In genomic region chr5:111835737-111836667, GRCm38 (mm10) we compare ENCODE assay signal across 12 mouse cellular contexts.
DNase-seq lines count a peak whose midpoint lies in the region; ATAC-seq and TF ChIP-seq lines count a peak whose summit lies in the region.
"Had no signal": no experiment of that assay in that cellular context is flagged by ENCODE, and none has a peak within 500 bp of the region (broad histone marks: within the 10 kb centered on the region; RNA-seq: fewer than 3 reads in every experiment).

No protein-coding gene starts in this region.

- H3K4me3 ChIP-seq in liver, embryonic 12.5 days = no peak overlapping the region
- H3K4me3 ChIP-seq in liver, embryonic 11.5 days (ENCODE audit: low read depth, low read length) = no peak overlapping the region
- H3K4me3 ChIP-seq in forebrain, postnatal 0 days (ENCODE audit: low read depth, low read length) = no peak overlapping the region
- H3K4me3 ChIP-seq in midbrain, embryonic 16.5 days (ENCODE audit: low read depth, low read length) = no peak overlapping the region

- no peak for TF ChIP-seq CTCF in brain, embryonic 14.5 days (IDR thresholded peaks at IDR 0.05; ENCODE audit: borderline replicate concordance, extremely low read depth, insufficient read depth, insufficient read length)
- TF ChIP-seq CTCF in forebrain, postnatal 0 days (IDR thresholded peaks at IDR 0.05; ENCODE audit: low read depth) = no peak

- no peak for ATAC-seq in liver, embryonic 12.5 days
- no peak for ATAC-seq in liver, embryonic 11.5 days (replicated peaks; ENCODE audit: low FRiP score)
- peak; percentile 62 for ATAC-seq in forebrain, postnatal 0 days
- ATAC-seq in midbrain, embryonic 16.5 days = peak; percentile 40; the same call in 1 of the 2 replicates
- ATAC-seq in erythroblast, adult 5-6 weeks (replicated peaks; ENCODE audit: low FRiP score, poor library complexity, severe bottlenecking) = no peak
- ATAC-seq: intestine, embryonic 16.5 days had no signal

- no peak overlapping the region for H3K27ac ChIP-seq in liver, embryonic 12.5 days
- no peak overlapping the region for H3K27ac ChIP-seq in liver, embryonic 11.5 days (ENCODE audit: low read depth, low read length)
- H3K27ac ChIP-seq in forebrain, postnatal 0 days (ENCODE audit: low read depth, low read length) = peak overlapping the region; percentile 79
- H3K27ac ChIP-seq in midbrain, embryonic 16.5 days (ENCODE audit: low read length) = peak overlapping the region; percentile 70

- intact Hi-C loops in heart, postnatal 10 days (cut with DNase I) = no loop called here

- 42% methylated on average over 17 of the region's 17 CpGs for WGBS in liver, embryonic 12.5 days (ENCODE audit: insufficient replicate concordance)
- WGBS in liver, embryonic 11.5 days = 44% methylated on average over 17 of the region's 17 CpGs
- WGBS in forebrain, postnatal 0 days = 25% methylated on average over 17 of the region's 17 CpGs
- 22% methylated on average over 17 of the region's 17 CpGs for WGBS in midbrain, embryonic 16.5 days

- no peaks in the 10 kb centered on the region for H3K9me3 ChIP-seq in liver, embryonic 12.5 days (replicated peaks)
- H3K9me3 ChIP-seq in liver, embryonic 11.5 days (ENCODE audit: control insufficient read depth, low read length) = no peaks in the 10 kb centered on the region
- H3K9me3 ChIP-seq in forebrain, postnatal 0 days (ENCODE audit: low read length) = no peaks in the 10 kb centered on the region
- no peaks in the 10 kb centered on the region for H3K9me3 ChIP-seq in midbrain, embryonic 16.5 days (replicated peaks; ENCODE audit: control insufficient read depth, low read length, poor library complexity, severe bottlenecking)

- no peaks in the 10 kb centered on the region for H3K36me3 ChIP-seq in liver, embryonic 12.5 days
- H3K36me3 ChIP-seq in liver, embryonic 11.5 days (ENCODE audit: control insufficient read depth, insufficient read depth, low read length) = no peaks in the 10 kb centered on the region
- H3K36me3 ChIP-seq in forebrain, postnatal 0 days (ENCODE audit: insufficient read depth) = no peaks in the 10 kb centered on the region
- no peaks in the 10 kb centered on the region for H3K36me3 ChIP-seq in midbrain, embryonic 16.5 days (ENCODE audit: control insufficient read depth, insufficient read depth, low read length)
- H3K36me3 ChIP-seq: G1E had no signal

- H3K9ac ChIP-seq in liver, embryonic 12.5 days = no peak overlapping the region
- no peak overlapping the region for H3K9ac ChIP-seq in liver, embryonic 11.5 days (ENCODE audit: low read depth, low read length)
- no peak overlapping the region for H3K9ac ChIP-seq in forebrain, postnatal 0 days
- H3K9ac ChIP-seq in midbrain, embryonic 16.5 days (ENCODE audit: low read depth, low read length) = peak overlapping the region; percentile 10; the same call in 1 of the 2 replicates

- no peaks in the 10 kb centered on the region for H3K4me1 ChIP-seq in liver, embryonic 12.5 days
- H3K4me1 ChIP-seq in liver, embryonic 11.5 days (replicated peaks; ENCODE audit: control insufficient read depth, insufficient read depth, low read length) = no peaks in the 10 kb centered on the region
- peaks cover 13% of the 10 kb centered on the region for H3K4me1 ChIP-seq in forebrain, postnatal 0 days (ENCODE audit: insufficient read depth)
- peaks cover 15% of the 10 kb centered on the region for H3K4me1 ChIP-seq in midbrain, embryonic 16.5 days (ENCODE audit: control insufficient read depth, insufficient read depth, low read length)

- H3K4me2 ChIP-seq in liver, embryonic 12.5 days = peak overlapping the region; percentile 8; the same call in 1 of the 2 replicates
- H3K4me2 ChIP-seq in liver, embryonic 11.5 days = no peak overlapping the region
- H3K4me2 ChIP-seq in forebrain, postnatal 0 days (ENCODE audit: low read depth) = 0 out of 2 replicates have a peak overlapping the region, but pooled peaks have one; percentile 8
- 0 out of 2 replicates have a peak overlapping the region, but pooled peaks have one; percentile 2 for H3K4me2 ChIP-seq in midbrain, embryonic 16.5 days (ENCODE audit: low read length)

- no peak for DNase-seq in liver, embryonic 11.5 days (ENCODE audit: low spot score)
- peak; percentile 64 for DNase-seq in brain, embryonic 14.5 days (ENCODE audit: low read depth)
- DNase-seq in forebrain, postnatal 0 days = peak; percentile 53
- no peak for DNase-seq in layer of hippocampus, postnatal 25 days (ENCODE audit: extremely low spot score in 1 of 2, low spot score in 1 of 2)
- DNase-seq in heart, postnatal 10 days = no peak
- DNase-seq: lung, adult 2 months; spleen, adult 18-20 months had no signal

- peaks cover 19% of the 10 kb centered on the region; the same call in 1 of the 2 replicates for H3K27me3 ChIP-seq in liver, embryonic 12.5 days (replicated peaks)
- peaks cover 7% of the 10 kb centered on the region for H3K27me3 ChIP-seq in liver, embryonic 11.5 days (replicated peaks; ENCODE audit: control insufficient read depth, insufficient read depth, low read length)
- no peaks in the 10 kb centered on the region for H3K27me3 ChIP-seq in forebrain, postnatal 0 days (ENCODE audit: insufficient read depth, low read length)
- no peaks in the 10 kb centered on the region for H3K27me3 ChIP-seq in midbrain, embryonic 16.5 days (ENCODE audit: control insufficient read depth, insufficient read depth, low read depth, low read length)

- TF ChIP-seq POLR2A in brain, embryonic 14.5 days (IDR thresholded peaks at IDR 0.05; ENCODE audit: borderline replicate concordance, extremely low read depth, insufficient read depth, insufficient read length, poor library complexity, severe bottlenecking) = no peak

Comparison
In these comparisons a context has a peak if more than half of its experiments do, and no peak if none do; other contexts are left out.
1. ATAC-seq: peak in forebrain, postnatal 0 days (single experiment) and midbrain, embryonic 16.5 days (single experiment); none in liver, embryonic 12.5 days (single experiment), liver, embryonic 11.5 days (single experiment) and erythroblast, adult 5-6 weeks (single experiment).
2. H3K27ac ChIP-seq: peak in forebrain, postnatal 0 days (single experiment) and midbrain, embryonic 16.5 days (single experiment); none in liver, embryonic 12.5 days (single experiment) and liver, embryonic 11.5 days (single experiment).
3. DNase-seq: peak in brain, embryonic 14.5 days (single experiment) and forebrain, postnatal 0 days (single experiment); none in liver, embryonic 11.5 days (single experiment), layer of hippocampus, postnatal 25 days (0 of 2) and heart, postnatal 10 days (0 of 2).